Mouse (Mus musculus) ES-E14 (cell line): ENCODE measurements around the gene Dnajc28. TPM values are rescaled to one million over a fixed set of nuclear protein-coding genes. Genes with fewer than 3 reads are reported as not detected.

Source experiments
- DNase-seq: peaks from one replicate; pipeline ENCODE4 v3.0.0-alpha.2; 2013; ENCODE audit warnings: low read depth, low spot score
- H3K27ac ChIP-seq: 2 replicates; pipeline ENCODE4 v1.5.1; 2012; ENCODE audit warnings: low read depth, mild to moderate bottlenecking, low read length, moderate library complexity, mixed read lengths; ENCODE audit not compliant: poor library complexity, insufficient read depth, severe bottlenecking
- H3K36me3 ChIP-seq: 2 replicates; pipeline ENCODE4 v1.6.1; 2012; ENCODE audit warnings: mild to moderate bottlenecking, low read length, moderate library complexity, mixed read lengths; ENCODE audit not compliant: control insufficient read depth, poor library complexity, insufficient read depth, severe bottlenecking
- H3K4me1 ChIP-seq, 2 experiments: fragments of 150-350 bp in 1 of 2; sonication (generic) in 1 of 2; 2 replicates each; pipeline ENCODE4 v1.6.1; 2012; ENCODE audit warnings: low read length in 2 of 2, mild to moderate bottlenecking in 1 of 2, mixed read lengths in 1 of 2; ENCODE audit not compliant: control insufficient read depth in 2 of 2, insufficient read depth in 2 of 2, poor library complexity in 1 of 2
- H3K4me3 ChIP-seq, 2 experiments: fragments of 150-350 bp in 1 of 2; sonication (generic) in 1 of 2; 2 replicates each; pipeline ENCODE4 v1.5.1; 2012; ENCODE audit warnings: low read length in 2 of 2, low read depth in 1 of 2, mild to moderate bottlenecking in 1 of 2, mixed read lengths in 1 of 2; ENCODE audit not compliant: insufficient read depth in 1 of 2, poor library complexity in 1 of 2, severe bottlenecking in 1 of 2
- H3K9ac ChIP-seq: 2 replicates; pipeline ENCODE4 v1.6.1; 2012; ENCODE audit warnings: low read depth, mild to moderate bottlenecking, low read length, mixed read lengths; ENCODE audit not compliant: poor library complexity, insufficient read depth, severe bottlenecking
- H3K9me3 ChIP-seq: fragments of 150-350 bp; sonication (generic); 2 replicates; pipeline ENCODE4 v1.6.1; 2012; ENCODE audit warnings: low read depth, mild to moderate bottlenecking, low read length; ENCODE audit not compliant: control insufficient read depth, insufficient read depth
- CHD2 ChIP-seq: IDR thresholded peaks from 2 replicates; pipeline ENCODE4 v1.6.1; 2014; ENCODE audit warnings: mild to moderate bottlenecking, low read depth, low read length, inconsistent platforms
- HCFC1 ChIP-seq: IDR thresholded peaks from 2 replicates; pipeline ENCODE4 v1.6.1; 2012; ENCODE audit warnings: low read length, inconsistent platforms, borderline replicate concordance; ENCODE audit not compliant: insufficient read depth
- MAFK ChIP-seq: IDR thresholded peaks from 2 replicates; pipeline ENCODE4 v1.6.1; 2014; ENCODE audit warnings: mild to moderate bottlenecking, low read depth, low read length, inconsistent platforms; ENCODE audit not compliant: insufficient read depth
- ZC3H11A ChIP-seq: IDR thresholded peaks from 2 replicates; pipeline ENCODE4 v1.6.1; 2012; ENCODE audit warnings: low read depth, mild to moderate bottlenecking, inconsistent platforms, low read length, borderline replicate concordance
- ZNF384 ChIP-seq: IDR thresholded peaks from 2 replicates; pipeline ENCODE4 v1.6.1; 2012; ENCODE audit warnings: low read depth, low read length, inconsistent platforms
- in situ Hi-C, 2 experiments: fragments of 600-800 bp; cut with MboI; formaldehyde crosslinking; loops; one replicate each; pipeline ENCODE4 v1.15.1; 2025; ENCODE audit warnings: low sequenced_read_pairs in 2 of 2, inconsistent platforms in 1 of 2; ENCODE audit not compliant: unreplicated experiment in 2 of 2
- total RNA-seq: library from RNA; depleted of rRNA; stranded (reverse); fragments of 300-350 nt; gene quantifications from 2 replicates; pipeline ENCODE4 v1.2.3, GENCODE M21; 2012

The Dnajc28 gene
- total RNA-seq, 1 experiment = 1.7 TPM

- Histone ChIP-seq H3K9ac (no peak overlapping the region), H3K27ac (no peak overlapping the region), H3K9me3 (no peaks in the 10 kb centered on the region), H3K4me3 (no peak overlapping the region), H3K4me1 (peaks cover 0 to 11% of the 10 kb centered on the region in 2 experiments; a peak in 2 of 4 replicates), H3K36me3 (no peaks in the 10 kb centered on the region; the same call in 1 of the 2 replicates)
- in situ Hi-C loops = no loop called here
- no peak for TF ChIP-seq ZNF384
- TF ChIP-seq MAFK = no peak
- no peak for TF ChIP-seq CHD2
- no peak for TF ChIP-seq ZC3H11A
- no peak for TF ChIP-seq HCFC1
- DNase-seq = no peak
Measured at GRCm38 (mm10) chr16:91588703-91589102, 30.1 kb downstream of the Dnajc28 start.

- peaks cover 0 to 11% of the 10 kb centered on the region in 2 experiments; a peak in 2 of 4 replicates for H3K4me1 ChIP-seq
- H3K9me3 ChIP-seq = no peaks in the 10 kb centered on the region
- in situ Hi-C loops = no loop called here
- H3K27ac ChIP-seq = no peak overlapping the region
- H3K4me3 ChIP-seq = no peak overlapping the region
- DNase-seq = peak; percentile 31
- no peak overlapping the region for H3K9ac ChIP-seq
- H3K36me3 ChIP-seq = no peaks in the 10 kb centered on the region; the same call in 1 of the 2 replicates
- no peak for TF ChIP-seq ZNF384
- TF ChIP-seq ZC3H11A = no peak
Measured at GRCm38 (mm10) chr16:91587730-91588453, 30.9 kb downstream of the Dnajc28 start.

GRCm38 (mm10) chr16:91586244-91586643 lies 32.6 kb downstream of the Dnajc28 start:
- in situ Hi-C loops = no loop called here
- Histone ChIP-seq H3K4me1 (peaks cover 0 to 11% of the 10 kb centered on the region in 2 experiments; a peak in 2 of 4 replicates), H3K36me3 (peaks cover 3% of the 10 kb centered on the region; the same call in 1 of the 2 replicates), H3K27ac (no peak overlapping the region), H3K4me3 (no peak overlapping the region), H3K9ac (no peak overlapping the region), H3K9me3 (no peaks in the 10 kb centered on the region)
- TF ChIP-seq ZNF384 (no peak), ZC3H11A (no peak), CHD2 (no peak), MAFK (no peak), HCFC1 (no peak)
- DNase-seq = no peak

- peaks cover 4% of the 10 kb centered on the region; the same call in 1 of the 2 replicates for H3K36me3 ChIP-seq
- H3K9me3 ChIP-seq = no peaks in the 10 kb centered on the region
- H3K9ac ChIP-seq = no peak overlapping the region
- in situ Hi-C loops = no loop called here
- no peak overlapping the region for H3K4me3 ChIP-seq
- H3K4me1 ChIP-seq = peaks cover 0 to 11% of the 10 kb centered on the region in 2 experiments; a peak in 2 of 4 replicates
- no peak overlapping the region for H3K27ac ChIP-seq
- TF ChIP-seq MAFK = no peak
- TF ChIP-seq ZNF384 = no peak
- no peak for TF ChIP-seq ZC3H11A
- no peak for TF ChIP-seq CHD2
- TF ChIP-seq HCFC1 = no peak
- DNase-seq = no peak
Measured at GRCm38 (mm10) chr16:91585617-91586016, 33.2 kb downstream of the Dnajc28 start.
